Mouse (Mus musculus): Measurements from ENCODE around the gene Dgki. TPM values are rescaled to one million over a fixed set of nuclear protein-coding genes. Genes with fewer than 3 reads are reported as not detected.

Dgki gene
- polyA plus RNA-seq, 2 experiments: 0.02 TPM; not detected in 1

- 49% methylated on average over 4 of the region's 4 CpGs for WGBS (ENCODE audit: insufficient replicate concordance)
- TF ChIP-seq EP300 (IDR thresholded peaks at IDR 0.05; ENCODE audit: low read depth): no peak
- no peak for TF ChIP-seq CTCF (IDR thresholded peaks at IDR 0.05; ENCODE audit: low read depth)
- H3K36me3 ChIP-seq (replicated peaks; ENCODE audit: control insufficient read depth, insufficient read depth, low read depth): no peaks in the 10 kb centered on the region
- no peak overlapping the region for H3K4me2 ChIP-seq (ENCODE audit: low read depth)
- ATAC-seq (ENCODE audit: insufficient read depth): no peak
- H3K27ac ChIP-seq: no peak overlapping the region
- no peaks in the 10 kb centered on the region for H3K9me3 ChIP-seq (ENCODE audit: control insufficient read depth, low read length)
- no peaks in the 10 kb centered on the region for H3K27me3 ChIP-seq (ENCODE audit: control insufficient read depth, insufficient read depth, low read length)
- no peaks in the 10 kb centered on the region; a peak in 1 of 4 replicates for H3K4me1 ChIP-seq (replicated peaks; ENCODE audit: control insufficient read depth in 2 of 2, insufficient read depth in 2 of 2, low read length in 1 of 2)
- no peak for DNase-seq (ENCODE audit: low read depth in 3 of 3, low spot score in 3 of 3)
- no peak overlapping the region for H3K9ac ChIP-seq (replicated peaks)
- no peak overlapping the region for H3K4me3 ChIP-seq (ENCODE audit: insufficient read depth in 1 of 2, low read depth in 2 of 2, low read length in 2 of 2)
Measured at GRCm38 (mm10) chr6:36818281-36819018, 481.5 kb downstream of the Dgki start.

GRCm38 (mm10) chr6:36816666-36817065, 483.3 kb downstream of the Dgki start:
- no peaks in the 10 kb centered on the region for H3K36me3 ChIP-seq (replicated peaks; ENCODE audit: control insufficient read depth, insufficient read depth, low read depth)
- no peaks in the 10 kb centered on the region for H3K9me3 ChIP-seq (ENCODE audit: control insufficient read depth, low read length)
- no peak for ATAC-seq (ENCODE audit: insufficient read depth)
- no peak overlapping the region for H3K9ac ChIP-seq (replicated peaks)
- no peak overlapping the region for H3K4me3 ChIP-seq (ENCODE audit: insufficient read depth in 1 of 2, low read depth in 2 of 2, low read length in 2 of 2)
- whole genome bisulfite sequencing (ENCODE audit: insufficient replicate concordance): 80% methylated on average over 3 of the region's 3 CpGs
- no peak overlapping the region for H3K4me2 ChIP-seq (ENCODE audit: low read depth)
- H3K27me3 ChIP-seq (ENCODE audit: control insufficient read depth, insufficient read depth, low read length): no peaks in the 10 kb centered on the region
- TF ChIP-seq EP300 (IDR thresholded peaks at IDR 0.05; ENCODE audit: low read depth): no peak
- TF ChIP-seq CTCF (IDR thresholded peaks at IDR 0.05; ENCODE audit: low read depth): no peak
- H3K27ac ChIP-seq: no peak overlapping the region
- no peak for DNase-seq (ENCODE audit: low read depth in 3 of 3, low spot score in 3 of 3)
- no peaks in the 10 kb centered on the region; a peak in 1 of 4 replicates for H3K4me1 ChIP-seq (replicated peaks; ENCODE audit: control insufficient read depth in 2 of 2, insufficient read depth in 2 of 2, low read length in 1 of 2)

- TF ChIP-seq EP300 (IDR thresholded peaks at IDR 0.05; ENCODE audit: low read depth) (no peak), CTCF (IDR thresholded peaks at IDR 0.05; ENCODE audit: low read depth) (no peak)
- ATAC-seq (ENCODE audit: insufficient read depth) (no peak), DNase-seq (ENCODE audit: low read depth in 3 of 3, low spot score in 3 of 3) (no peak)
Measured at GRCm38 (mm10) chr6:36815992-36816391, 484.0 kb downstream of the Dgki start.

GRCm38 (mm10) chr6:36812666-36813515, 487.1 kb downstream of the Dgki start:
- 39% methylated on average over 7 of the region's 7 CpGs for WGBS (ENCODE audit: insufficient replicate concordance)
- no peak overlapping the region for H3K4me2 ChIP-seq (ENCODE audit: low read depth)

More at GRCm38 (mm10) chr6:36815992-36816391, 484.0 kb downstream of the Dgki start:
- no peaks in the 10 kb centered on the region for H3K27me3 ChIP-seq (ENCODE audit: control insufficient read depth, insufficient read depth, low read length)
- WGBS (ENCODE audit: insufficient replicate concordance): 52% methylated on average over 2 of the region's 2 CpGs
- no peak overlapping the region for H3K9ac ChIP-seq (replicated peaks)
- H3K27ac ChIP-seq: no peak overlapping the region
- H3K4me3 ChIP-seq (ENCODE audit: insufficient read depth in 1 of 2, low read depth in 2 of 2, low read length in 2 of 2): no peak overlapping the region
- H3K4me2 ChIP-seq (ENCODE audit: low read depth): no peak overlapping the region
- H3K36me3 ChIP-seq (replicated peaks; ENCODE audit: control insufficient read depth, insufficient read depth, low read depth): no peaks in the 10 kb centered on the region
- H3K4me1 ChIP-seq (replicated peaks; ENCODE audit: control insufficient read depth in 2 of 2, insufficient read depth in 2 of 2, low read length in 1 of 2): no peaks in the 10 kb centered on the region; a peak in 1 of 4 replicates
- no peaks in the 10 kb centered on the region for H3K9me3 ChIP-seq (ENCODE audit: control insufficient read depth, low read length)

GRCm38 (mm10) chr6:36810448-36810847, 489.5 kb downstream of the Dgki start:
- Histone ChIP-seq H3K4me2 (ENCODE audit: low read depth) (no peak overlapping the region), H3K27me3 (ENCODE audit: control insufficient read depth, insufficient read depth, low read length) (peaks cover 6% of the 10 kb centered on the region; the same call in 1 of the 2 replicates), H3K9ac (replicated peaks) (no peak overlapping the region), H3K4me3 (ENCODE audit: insufficient read depth in 1 of 2, low read depth in 2 of 2, low read length in 2 of 2) (no peak overlapping the region), H3K27ac (no peak overlapping the region), H3K9me3 (ENCODE audit: control insufficient read depth, low read length) (no peaks in the 10 kb centered on the region), H3K36me3 (replicated peaks; ENCODE audit: control insufficient read depth, insufficient read depth, low read depth) (no peaks in the 10 kb centered on the region), H3K4me1 (replicated peaks; ENCODE audit: control insufficient read depth in 2 of 2, insufficient read depth in 2 of 2, low read length in 1 of 2) (no peaks in the 10 kb centered on the region)
- ATAC-seq (ENCODE audit: insufficient read depth) (no peak), DNase-seq (ENCODE audit: low read depth in 3 of 3, low spot score in 3 of 3) (no peak)
- 20% methylated on average over 5 of the region's 5 CpGs for WGBS (ENCODE audit: insufficient replicate concordance)
- TF ChIP-seq CTCF (IDR thresholded peaks at IDR 0.05; ENCODE audit: low read depth) (no peak), EP300 (IDR thresholded peaks at IDR 0.05; ENCODE audit: low read depth) (no peak)

More at GRCm38 (mm10) chr6:36812666-36813515, 487.1 kb downstream of the Dgki start:
- H3K27me3 ChIP-seq (ENCODE audit: control insufficient read depth, insufficient read depth, low read length): peaks cover 6% of the 10 kb centered on the region; the same call in 1 of the 2 replicates
- no peak overlapping the region for H3K9ac ChIP-seq (replicated peaks)
- no peaks in the 10 kb centered on the region for H3K4me1 ChIP-seq (replicated peaks; ENCODE audit: control insufficient read depth in 2 of 2, insufficient read depth in 2 of 2, low read length in 1 of 2)
- TF ChIP-seq EP300 (IDR thresholded peaks at IDR 0.05; ENCODE audit: low read depth): no peak
- no peak for TF ChIP-seq CTCF (IDR thresholded peaks at IDR 0.05; ENCODE audit: low read depth)
- no peak for ATAC-seq (ENCODE audit: insufficient read depth)
- no peaks in the 10 kb centered on the region for H3K36me3 ChIP-seq (replicated peaks; ENCODE audit: control insufficient read depth, insufficient read depth, low read depth)
- H3K27ac ChIP-seq: no peak overlapping the region
- no peak for DNase-seq (ENCODE audit: low read depth in 3 of 3, low spot score in 3 of 3)
- H3K9me3 ChIP-seq (ENCODE audit: control insufficient read depth, low read length): no peaks in the 10 kb centered on the region
- H3K4me3 ChIP-seq (ENCODE audit: insufficient read depth in 1 of 2, low read depth in 2 of 2, low read length in 2 of 2): no peak overlapping the region

Measured in liver, embryonic 14.5 days (tissue).